Mouse (Mus musculus) liver, embryonic 14.5 days (tissue): Measurements from ENCODE around the gene Prim2. TPM values are rescaled to one million over a fixed set of nuclear protein-coding genes. Genes with fewer than 3 reads are reported as not detected.

ENCODE experiments used
- ATAC-seq: fragments of 200-750 bp; cut with Nextera tagmentation; 2 replicates; pipeline ENCODE4 v1.8.0; 2017; ENCODE audit warnings: moderate number of reproducible peaks, mild to moderate bottlenecking, moderate library complexity; ENCODE audit not compliant: insufficient read depth
- DNase-seq, 3 experiments: peaks; one replicate each; pipeline ENCODE4 v3.0.0-alpha.2; 2012 to 2013; ENCODE audit warnings: low read depth in 3 of 3, low spot score in 3 of 3
- H3K27ac ChIP-seq: fragments of 300-500 bp; sonication (generic); 2 replicates; pipeline ENCODE4 v1.5.1; 2014; ENCODE audit warnings: moderate library complexity, mild to moderate bottlenecking, control low read depth, inconsistent platforms
- H3K27me3 ChIP-seq: fragments of 300-500 bp; sonication (generic); 2 replicates; pipeline ENCODE4 v1.6.1; 2014; ENCODE audit warnings: mild to moderate bottlenecking, low read length, moderate library complexity; ENCODE audit not compliant: control insufficient read depth, insufficient read depth
- H3K36me3 ChIP-seq: fragments of 300-500 bp; sonication (generic); replicated peaks from 2 replicates; pipeline ENCODE4 v1.6.1; 2014; ENCODE audit warnings: low read depth; ENCODE audit not compliant: control insufficient read depth, insufficient read depth
- H3K4me1 ChIP-seq, 2 experiments: fragments of 200-500 bp in 1 of 2; fragments of 300-500 bp in 1 of 2; sonication (generic) in 1 of 2; replicated peaks; 2 replicates each; pipeline ENCODE4 v1.6.1; 2012 to 2014; ENCODE audit warnings: antibody characterized with exemption in 1 of 2, inconsistent platforms in 1 of 2, low read length in 1 of 2; ENCODE audit not compliant: control insufficient read depth in 2 of 2, insufficient read depth in 2 of 2
- H3K4me2 ChIP-seq: fragments of 300-500 bp; sonication (generic); 2 replicates; pipeline ENCODE4 v1.6.1; 2014; ENCODE audit warnings: low read depth, mild to moderate bottlenecking, control low read depth, moderate library complexity
- H3K4me3 ChIP-seq, 2 experiments: fragments of 200-500 bp in 1 of 2; fragments of 300-500 bp in 1 of 2; sonication (generic) in 1 of 2; 2 replicates each; pipeline ENCODE4 v1.5.1; 2012 to 2014; ENCODE audit warnings: low read depth in 2 of 2, low read length in 2 of 2, mild to moderate bottlenecking in 2 of 2, control low read depth in 1 of 2, inconsistent platforms in 1 of 2, moderate library complexity in 1 of 2; ENCODE audit not compliant: insufficient read depth in 1 of 2
- H3K9ac ChIP-seq: fragments of 300-500 bp; sonication (generic); replicated peaks from 2 replicates; pipeline ENCODE4 v1.6.1; 2014; ENCODE audit warnings: mild to moderate bottlenecking, control low read depth, moderate library complexity
- H3K9me3 ChIP-seq: fragments of 300-500 bp; sonication (generic); 2 replicates; pipeline ENCODE4 v1.6.1; 2016; ENCODE audit warnings: low read length, mixed read lengths; ENCODE audit not compliant: control insufficient read depth
- CTCF ChIP-seq: IDR thresholded peaks from 2 replicates; pipeline ENCODE4 v1.5.1; 2016; ENCODE audit warnings: antibody characterized with exemption, low read depth, control low read depth
- EP300 ChIP-seq: IDR thresholded peaks from 2 replicates; pipeline ENCODE4 v1.6.1; 2016; ENCODE audit warnings: antibody characterized with exemption, low read depth
- WGBS: fragments of 180-500 bp; shearing (Covaris S2); extraction: QIAGEN DNeasy Blood & Tissue Kit; methylation state at CpG from one replicate; pipeline ENCODE4 v1.1.7; 2014; ENCODE audit not compliant: insufficient replicate concordance; 5-methylcytosine and 5-hydroxymethylcytosine counted together
- polyA plus RNA-seq, 2 experiments: library from polyadenylated mRNA; depleted of rRNA in 1 of 2; stranded (reverse) in 1 of 2; unstranded in 1 of 2; fragments of >200 nt; fragmentation: Nextera tagmentation in 1 of 2; extraction: Ambion mirVana in 1 of 2; gene quantifications; 2 replicates each; pipeline versions ENCODE4 v1.2.1 to v1.2.3; 2012 to 2014

Prim2 gene
- polyA plus RNA-seq, 2 experiments, result 34.1 to 38.1 TPM

- no peak for TF ChIP-seq CTCF
- TF ChIP-seq EP300, result no peak
- 70% methylated on average over 3 of the region's 3 CpGs for WGBS
- no peak overlapping the region for H3K4me2 ChIP-seq
Observed at GRCm38 (mm10) chr1:33701244-33701643, 31.6 kb upstream of the Prim2 start.

DNA sequence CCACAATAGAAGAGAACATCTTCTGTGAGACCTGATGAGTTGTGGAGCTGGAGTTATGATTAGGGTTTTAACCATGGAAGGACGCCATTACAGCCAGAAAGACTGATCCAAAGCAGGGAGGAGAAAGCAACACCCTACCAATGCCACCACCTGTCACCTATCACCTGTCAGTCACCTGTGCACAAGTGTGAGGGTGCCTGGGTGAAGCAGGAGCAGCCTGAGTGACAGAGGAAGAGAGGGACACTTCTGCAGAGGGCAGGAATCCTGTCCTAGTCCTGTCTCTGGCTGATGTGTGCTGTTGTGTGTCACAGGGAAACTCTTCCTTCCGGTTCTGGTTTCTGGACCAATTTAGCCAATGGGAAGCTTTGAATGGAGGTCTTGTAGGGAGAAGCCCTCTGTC lies 26.4 kb upstream of the Prim2 start:
- ATAC-seq (no peak), DNase-seq (no peak)
- no peaks in the 10 kb centered on the region for H3K4me1 ChIP-seq
- no peak overlapping the region for H3K4me3 ChIP-seq
- no peak overlapping the region for H3K4me2 ChIP-seq
- WGBS, result 56% methylated on average over 2 of the region's 2 CpGs
- H3K27me3 ChIP-seq, result no peaks in the 10 kb centered on the region
- no peaks in the 10 kb centered on the region for H3K9me3 ChIP-seq
- H3K9ac ChIP-seq, result no peak overlapping the region
- TF ChIP-seq EP300 (no peak), CTCF (no peak)
- H3K27ac ChIP-seq, result no peak overlapping the region
- H3K36me3 ChIP-seq, result no peaks in the 10 kb centered on the region

More at GRCm38 (mm10) chr1:33701244-33701643, 31.6 kb upstream of the Prim2 start:
- Histone ChIP-seq H3K4me1 (no peaks in the 10 kb centered on the region), H3K9me3 (no peaks in the 10 kb centered on the region), H3K4me3 (no peak overlapping the region), H3K9ac (no peak overlapping the region), H3K36me3 (no peaks in the 10 kb centered on the region), H3K27me3 (no peaks in the 10 kb centered on the region), H3K27ac (no peak overlapping the region)
- no peak for DNase-seq
- no peak for ATAC-seq

DNA sequence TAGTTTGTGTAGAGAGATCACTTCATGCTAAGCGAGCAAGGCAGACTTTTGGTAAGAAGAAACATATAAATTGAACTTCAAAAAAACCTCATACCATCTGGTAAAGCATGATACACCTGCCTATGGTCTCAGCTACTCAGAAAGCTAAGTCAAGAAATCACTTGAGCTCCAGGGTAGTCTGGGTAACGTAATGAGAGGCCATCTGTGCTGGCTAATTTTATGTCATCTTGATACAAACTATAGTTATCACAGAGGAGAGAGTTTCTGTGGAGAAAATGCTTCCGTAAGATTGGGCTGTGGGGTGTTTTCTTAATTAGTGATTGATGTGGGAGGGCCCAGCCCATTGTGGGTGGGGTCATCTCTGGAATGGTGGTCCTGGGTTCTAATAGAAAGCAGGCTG lies 24.3 kb upstream of the Prim2 start:
- H3K9ac ChIP-seq, result no peak overlapping the region
- DNase-seq, result no peak
- WGBS, result 64% methylated on average over 3 of the region's 3 CpGs
- H3K9me3 ChIP-seq, result no peaks in the 10 kb centered on the region
- H3K27ac ChIP-seq, result no peak overlapping the region
- no peak for TF ChIP-seq EP300
- no peak for TF ChIP-seq CTCF
- no peaks in the 10 kb centered on the region for H3K4me1 ChIP-seq
- H3K36me3 ChIP-seq, result no peaks in the 10 kb centered on the region
- H3K4me3 ChIP-seq, result no peak overlapping the region
- no peak for ATAC-seq
- H3K4me2 ChIP-seq, result no peak overlapping the region
- H3K27me3 ChIP-seq, result no peaks in the 10 kb centered on the region

DNA sequence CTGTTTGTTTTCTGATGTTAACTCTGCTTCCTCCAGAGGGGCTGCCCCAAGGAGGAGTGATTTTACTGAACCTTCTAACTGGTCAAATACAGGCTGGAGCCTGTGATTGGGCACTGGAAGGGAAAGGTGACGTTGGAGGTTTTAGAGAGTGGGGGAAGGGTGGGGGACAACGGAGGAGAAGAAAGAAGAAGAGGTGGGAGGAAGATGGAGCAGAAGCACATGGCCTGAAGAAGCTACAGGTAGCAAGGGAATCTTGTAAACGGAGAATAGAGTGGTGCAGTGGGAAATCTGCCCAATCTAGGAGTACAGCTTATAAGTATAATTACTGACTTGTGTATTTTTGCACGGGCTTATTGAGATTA lies 20.5 kb upstream of the Prim2 start:
- ATAC-seq, result no peak
- 28% methylated on average over 4 of the region's 4 CpGs for WGBS

DNA sequence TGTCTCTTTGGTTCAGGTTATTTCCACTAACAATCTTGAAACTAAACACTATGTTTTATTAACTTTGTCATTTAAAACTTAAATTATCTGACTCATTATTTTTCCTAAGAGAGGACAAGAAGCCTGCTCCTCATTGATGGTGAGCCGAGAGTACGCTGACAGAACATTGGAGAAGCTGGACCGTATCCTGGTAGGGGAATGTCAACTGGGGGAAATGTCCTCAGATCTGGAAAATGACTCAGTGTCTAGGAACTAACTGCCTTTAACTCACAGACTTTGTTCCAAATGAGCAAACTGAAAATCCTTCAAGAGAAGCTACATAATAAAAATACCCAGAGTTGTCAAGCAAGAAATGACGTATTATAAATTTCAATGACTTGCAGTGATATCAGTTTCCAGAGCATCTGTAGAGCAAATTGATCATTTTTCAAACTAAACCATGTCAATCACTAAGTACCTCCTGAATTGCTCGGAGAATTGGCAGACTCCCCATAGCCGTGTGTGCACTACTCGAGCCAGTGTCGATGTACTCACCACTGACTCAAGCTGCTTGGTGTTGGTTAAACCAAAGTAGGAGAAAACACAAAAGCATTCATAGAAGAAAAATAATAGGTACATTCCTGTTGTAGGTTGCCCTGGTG lies 20.0 kb upstream of the Prim2 start:
- DNase-seq (no peak), ATAC-seq (no peak)
- WGBS, result 73% methylated on average over 8 of the region's 8 CpGs
- Histone ChIP-seq H3K9ac (no peak overlapping the region), H3K4me1 (no peaks in the 10 kb centered on the region), H3K27me3 (no peaks in the 10 kb centered on the region), H3K9me3 (no peaks in the 10 kb centered on the region), H3K27ac (no peak overlapping the region), H3K36me3 (no peaks in the 10 kb centered on the region), H3K4me2 (no peak overlapping the region), H3K4me3 (no peak overlapping the region)
- no peak for TF ChIP-seq EP300
- no peak for TF ChIP-seq CTCF

More for the DNA sequence above, 20.5 kb upstream of the Prim2 start:
- no peaks in the 10 kb centered on the region for H3K4me1 ChIP-seq
- no peak for TF ChIP-seq EP300
- no peak for TF ChIP-seq CTCF
- H3K27me3 ChIP-seq, result no peaks in the 10 kb centered on the region
- no peaks in the 10 kb centered on the region for H3K9me3 ChIP-seq
- H3K9ac ChIP-seq, result no peak overlapping the region
- no peak overlapping the region for H3K4me3 ChIP-seq
- H3K4me2 ChIP-seq, result no peak overlapping the region
- no peaks in the 10 kb centered on the region for H3K36me3 ChIP-seq
- H3K27ac ChIP-seq, result no peak overlapping the region
- DNase-seq, result no peak
